Comparison of ENCODE assay signal across 11 mouse cellular contexts in genomic region chr1:152536416-152537018, GRCm38 (mm10).
DNase-seq lines count a peak whose midpoint lies in the region; ATAC-seq lines count a peak whose summit lies in the region.
"Had no signal": no experiment of that assay in that cellular context is flagged by ENCODE, and none has a peak within 500 bp of the region (broad histone marks: within the 10 kb centered on the region; RNA-seq: fewer than 3 reads in every experiment).

No protein-coding gene starts in this region.

- H3K4me2 ChIP-seq in kidney, embryonic 15.5 days: no peak overlapping the region
- H3K4me2 ChIP-seq: embryonic facial prominence, embryonic 15.5 days had no signal

- H3K9me3 ChIP-seq in heart, embryonic 10.5 days: no peaks in the 10 kb centered on the region
- no peaks in the 10 kb centered on the region for H3K9me3 ChIP-seq in kidney, embryonic 15.5 days (replicated peaks)
- H3K9me3 ChIP-seq: embryonic facial prominence, embryonic 15.5 days had no signal

- H3K27me3 ChIP-seq in heart, embryonic 10.5 days (ENCODE audit: insufficient read depth, poor library complexity, severe bottlenecking): no peaks in the 10 kb centered on the region
- no peaks in the 10 kb centered on the region for H3K27me3 ChIP-seq in kidney, embryonic 15.5 days
- H3K27me3 ChIP-seq: embryonic facial prominence, embryonic 15.5 days had no signal

- H3K4me3 ChIP-seq in heart, embryonic 10.5 days: no peak overlapping the region
- H3K4me3 ChIP-seq in kidney, embryonic 15.5 days (replicated peaks): no peak overlapping the region
- H3K4me3 ChIP-seq: embryonic facial prominence, embryonic 15.5 days; layer of hippocampus, adult 2 months had no signal

- H3K36me3 ChIP-seq in heart, embryonic 10.5 days: peaks cover 72% of the 10 kb centered on the region
- peaks cover 79% of the 10 kb centered on the region for H3K36me3 ChIP-seq in kidney, embryonic 15.5 days

- intact Hi-C loops in heart, postnatal 25 days (cut with DNase I): no loop called here

- peak; percentile 35; the same call in 1 of the 2 replicates for ATAC-seq in kidney, embryonic 15.5 days (replicated peaks; ENCODE audit: low FRiP score)

- DNase-seq in heart, embryonic 10.5 days (ENCODE audit: low spot score): no peak
- DNase-seq in heart, postnatal 25 days (ENCODE audit: low spot score): no peak
- DNase-seq in 3T3-L1 (ENCODE audit: low read depth, low spot score) (peak; percentile 96), R1 (ENCODE audit: low read depth, low spot score) (peak; percentile 74)
- no peak for DNase-seq in c-Kit-positive CD71-positive TER-119-positive erythroid progenitor cells, embryonic 14.5 days (ENCODE audit: low spot score)
- no peak for DNase-seq in lung, postnatal 14 days
- DNase-seq in layer of hippocampus, postnatal 10 days (ENCODE audit: low spot score in 2 of 2): no peak
- DNase-seq: lung, postnatal 10 days had no signal

- peak overlapping the region; percentile 10; the same call in 1 of the 2 replicates for H3K27ac ChIP-seq in heart, embryonic 10.5 days
- H3K27ac ChIP-seq in kidney, embryonic 15.5 days: no peak overlapping the region
- H3K27ac ChIP-seq: embryonic facial prominence, embryonic 15.5 days; layer of hippocampus, adult 2 months had no signal

- WGBS in heart, embryonic 10.5 days: 66% methylated on average over 16 of the region's 16 CpGs
- WGBS in kidney, embryonic 15.5 days: 46% methylated on average over 16 of the region's 16 CpGs

- no peak overlapping the region for H3K9ac ChIP-seq in kidney, embryonic 15.5 days
- H3K9ac ChIP-seq: embryonic facial prominence, embryonic 15.5 days had no signal

- H3K4me1 ChIP-seq in heart, embryonic 10.5 days: peaks cover 38% of the 10 kb centered on the region
- H3K4me1 ChIP-seq in kidney, embryonic 15.5 days: peaks cover 27% of the 10 kb centered on the region

Comparison
In these comparisons a context has a peak if more than half of its experiments do, and no peak if none do; other contexts are left out.
1. DNase-seq: peak in 3T3-L1 (single experiment) and R1 (single experiment); none in heart, embryonic 10.5 days (single experiment), heart, postnatal 25 days (single experiment), c-Kit-positive CD71-positive TER-119-positive erythroid progenitor cells, embryonic 14.5 days (single experiment), lung, postnatal 14 days (single experiment) and layer of hippocampus, postnatal 10 days (0 of 2).